Mouse (Mus musculus) MEL (cell line): ENCODE measurements around the gene Gtpbp8.

Experiments
- CTCF ChIP-seq, 3 experiments: IDR thresholded peaks in 2 of 3; conservative IDR thresholded peaks in 1 of 3; 2 replicates each; pipeline ENCODE4 v1.5.1; 2011 to 2012; ENCODE audit warnings: low read length in 3 of 3, low read depth in 2 of 3, mild to moderate bottlenecking in 2 of 3, improper control_type of control experiment in 1 of 3, inconsistent platforms in 1 of 3, mixed read lengths in 1 of 3, moderate library complexity in 1 of 3; ENCODE audit not compliant: control insufficient read depth in 1 of 3, insufficient read depth in 1 of 3, poor library complexity in 1 of 3, severe bottlenecking in 1 of 3
- ELF1 ChIP-seq: IDR thresholded peaks from 2 replicates; pipeline ENCODE4 v1.6.1; 2014; ENCODE audit warnings: low read depth, mild to moderate bottlenecking, inconsistent platforms, low read length, improper control_type of control experiment, moderate library complexity
- EP300 ChIP-seq, 2 experiments: IDR thresholded peaks; 2 replicates each; pipeline ENCODE4 v1.6.1; 2011; ENCODE audit warnings: improper control_type of control experiment in 2 of 2, low read length in 2 of 2, low read depth in 1 of 2, mild to moderate bottlenecking in 1 of 2
- GATA1 ChIP-seq: IDR thresholded peaks from 2 replicates; pipeline ENCODE4 v1.6.1; 2011; ENCODE audit warnings: low read depth, low read length, improper control_type of control experiment
- MAFK ChIP-seq: IDR thresholded peaks from 2 replicates; pipeline ENCODE4 v1.6.1; 2011; ENCODE audit warnings: low read depth, mild to moderate bottlenecking, low read length, improper control_type of control experiment, borderline replicate concordance
- MAX ChIP-seq: IDR thresholded peaks from 2 replicates; pipeline ENCODE4 v1.6.1; 2011; ENCODE audit warnings: low read length, improper control_type of control experiment
- MYB ChIP-seq: IDR thresholded peaks from 2 replicates; pipeline ENCODE4 v1.6.1; 2011; ENCODE audit warnings: mild to moderate bottlenecking, low read depth, low read length, improper control_type of control experiment
- POLR2A ChIP-seq, 2 experiments: IDR thresholded peaks; 2 replicates each; pipeline ENCODE4 v1.6.1; 2011 to 2012; ENCODE audit warnings: low read length in 2 of 2, mild to moderate bottlenecking in 2 of 2, control low read depth in 1 of 2, improper control_type of control experiment in 1 of 2, low read depth in 1 of 2, moderate library complexity in 1 of 2; ENCODE audit not compliant: control insufficient read depth in 1 of 2, insufficient read depth in 1 of 2, poor library complexity in 1 of 2
- USF1 ChIP-seq: IDR thresholded peaks from 2 replicates; pipeline ENCODE4 v1.6.1; 2014; ENCODE audit warnings: low read depth, mild to moderate bottlenecking, inconsistent platforms, low read length, improper control_type of control experiment, moderate library complexity

GRCm38 (mm10) chr16:44695859-44696620 is 50.1 kb downstream of the Gtpbp8 start:
- no peak for TF ChIP-seq POLR2A (IDR thresholded peaks at IDR 0.05; ENCODE audit: control insufficient read depth in 1 of 2, insufficient read depth in 1 of 2, low read depth in 1 of 2, low read length in 2 of 2, poor library complexity in 1 of 2)
- no peak for TF ChIP-seq ELF1
- no peak for TF ChIP-seq CTCF (IDR thresholded peaks at IDR 0.05 in 2 of 3, conservative IDR thresholded peaks at IDR 0.05 in 1 of 3; ENCODE audit: control insufficient read depth in 1 of 3, insufficient read depth in 1 of 3, low read depth in 2 of 3, low read length in 3 of 3, poor library complexity in 1 of 3, severe bottlenecking in 1 of 3)
- no peak for TF ChIP-seq EP300 (IDR thresholded peaks at IDR 0.05; ENCODE audit: low read depth in 1 of 2, low read length in 2 of 2)
- no peak for TF ChIP-seq USF1
- no peak for TF ChIP-seq MAFK
- TF ChIP-seq GATA1, result no peak
- TF ChIP-seq MAX, result no peak
- no peak for TF ChIP-seq MYB
